Mouse (Mus musculus): Measurements from ENCODE around the gene Tagap. TPM values are rescaled to one million over a fixed set of nuclear protein-coding genes. Genes with fewer than 3 reads are reported as not detected.

Tagap gene
- 0.72 and 2.1 TPM in 2 replicates for polyA plus RNA-seq (2012; ENCODE audit: low replicate concordance)

GRCm38 (mm10) chr17:7925413-7926160, at the start of gene Tagap:
Gene Tagap, plus strand, starts transcription at chr17:7926000.

GRCm38 (mm10) chr17:7945117-7946052, 19.6 kb downstream of the Tagap start, which contains the start of gene Rsph3a:
Gene Rsph3a, plus strand, starts transcription at chr17:7945614.

Other genes starting within 250 kb of the Tagap start
- gene Fndc1, start 98.7 kb upstream of the Tagap start, polyA plus RNA-seq (2012; ENCODE audit: low replicate concordance), result 0.41 and 0.56 TPM in 2 replicates
- gene Rsph3a, start 19.6 kb downstream of the Tagap start, polyA plus RNA-seq (2012; ENCODE audit: low replicate concordance), result 58.8 and 71.4 TPM in 2 replicates
- gene Gm49673, start 221.8 kb downstream of the Tagap start, polyA plus RNA-seq (2012; ENCODE audit: low replicate concordance), result 0.46 TPM in 1 of 2 replicates, not detected in the other
- gene Rnaset2a, start 222.1 kb downstream of the Tagap start, polyA plus RNA-seq (2012; ENCODE audit: low replicate concordance), result 28.1 and 39.2 TPM in 2 replicates
- gene Fgfr1op, start 239.5 kb downstream of the Tagap start, polyA plus RNA-seq (2012; ENCODE audit: low replicate concordance), result 2.4 and 15.9 TPM in 2 replicates